Mouse (Mus musculus) ES-Bruce4 (cell line): ENCODE measurements at regions not wholly inside any gene's neighbourhood (a gene's known extent, or its start where the extent isn't known, plus 50 kb on each side); places are given as distances from the start of the nearest gene placed in this dataset.

Experiments used
- CTCF ChIP-seq: IDR thresholded peaks from one replicate; pipeline ENCODE4 v1.8.1; 2011; ENCODE audit warnings: low read depth, low read length
- EP300 ChIP-seq: IDR thresholded peaks from 2 replicates; pipeline ENCODE4 v1.6.1; 2011; ENCODE audit warnings: low read depth, low read length; ENCODE audit not compliant: insufficient read depth
- POLR2A ChIP-seq: IDR thresholded peaks from one replicate; pipeline ENCODE4 v1.8.1; 2011; ENCODE audit warnings: low read length; ENCODE audit not compliant: insufficient read depth

- no peak for TF ChIP-seq CTCF
- TF ChIP-seq POLR2A, result no peak
- TF ChIP-seq EP300, result no peak
Observed at GRCm38 (mm10) chr12:95056926-95057325, 635.1 kb upstream of the Flrt2 start.
